Mouse (Mus musculus) liver, embryonic 14.5 days (tissue): ENCODE measurements around the gene 2810408A11Rik.

ENCODE experiments used
- CTCF ChIP-seq: IDR thresholded peaks from 2 replicates; pipeline ENCODE4 v1.5.1; 2016; ENCODE audit warnings: antibody characterized with exemption, low read depth, control low read depth
- EP300 ChIP-seq: IDR thresholded peaks from 2 replicates; pipeline ENCODE4 v1.6.1; 2016; ENCODE audit warnings: antibody characterized with exemption, low read depth

DNA sequence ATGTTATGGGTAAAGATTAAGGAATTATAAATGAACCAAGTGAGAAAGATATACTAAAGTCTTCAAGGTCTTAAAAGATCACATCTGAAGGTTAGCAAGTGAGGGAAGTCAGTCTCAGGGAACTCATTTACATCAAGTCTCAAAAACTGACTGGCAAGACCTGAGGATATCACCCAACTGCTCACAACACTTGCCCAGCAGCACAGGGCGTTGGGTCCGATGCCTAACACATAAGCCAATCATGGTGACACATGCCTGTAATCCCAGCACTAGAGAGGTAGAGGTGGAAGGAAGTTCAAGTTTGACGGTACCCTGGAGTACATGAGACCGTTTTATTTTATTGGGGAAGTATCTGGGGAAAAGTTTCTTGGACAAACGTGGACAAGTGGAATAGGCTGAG lies 17.3 kb upstream of the 2810408A11Rik start:
- TF ChIP-seq CTCF: no peak
- no peak for TF ChIP-seq EP300
